Mouse (Mus musculus) hindbrain, embryonic 14.5 days (tissue): ENCODE measurements around the gene Ndc1. TPM values are rescaled to one million over a fixed set of nuclear protein-coding genes. Genes with fewer than 3 reads are reported as not detected.
"Not testable (repeated sequence)": the region's sequence is repeated elsewhere in the genome, so short reads cannot be mapped to it uniquely, and the experiment has no call there.

Experiments used
- ATAC-seq: fragments of 200-750 bp; cut with Nextera tagmentation; 2 replicates; pipeline ENCODE4 v1.8.0; 2017; ENCODE audit warnings: moderate number of reproducible peaks, mild to moderate bottlenecking, moderate TSS enrichment, moderate library complexity; ENCODE audit not compliant: low FRiP score
- DNase-seq: peaks from one replicate; pipeline ENCODE4 v3.0.0-alpha.2; 2015; ENCODE audit warnings: low spot score
- H3K27ac ChIP-seq: fragments of 300-500 bp; sonication (generic); 2 replicates; pipeline ENCODE4 v1.5.1; 2014; ENCODE audit warnings: mild to moderate bottlenecking, moderate library complexity
- H3K27me3 ChIP-seq: fragments of 300-500 bp; sonication (generic); 2 replicates; pipeline ENCODE4 v1.6.1; 2014; ENCODE audit warnings: mild to moderate bottlenecking, low read length, mixed read lengths; ENCODE audit not compliant: control insufficient read depth, insufficient read depth
- H3K36me3 ChIP-seq: fragments of 300-500 bp; sonication (generic); replicated peaks from 2 replicates; pipeline ENCODE4 v1.6.1; 2014; ENCODE audit not compliant: control insufficient read depth, insufficient read depth
- H3K4me1 ChIP-seq: fragments of 300-500 bp; sonication (generic); replicated peaks from 2 replicates; pipeline ENCODE4 v1.6.1; 2014; ENCODE audit warnings: antibody characterized with exemption, low read length, mixed read lengths; ENCODE audit not compliant: control insufficient read depth, insufficient read depth
- H3K4me2 ChIP-seq: fragments of 300-500 bp; sonication (generic); replicated peaks from 2 replicates; pipeline ENCODE4 v1.6.1; 2014; ENCODE audit warnings: mild to moderate bottlenecking, moderate library complexity
- H3K4me3 ChIP-seq: fragments of 300-500 bp; sonication (generic); replicated peaks from 2 replicates; pipeline ENCODE4 v1.5.1; 2014; ENCODE audit warnings: mild to moderate bottlenecking, low read length
- H3K9ac ChIP-seq: fragments of 300-500 bp; sonication (generic); 2 replicates; pipeline ENCODE4 v1.6.1; 2014
- H3K9me3 ChIP-seq: fragments of 300-500 bp; sonication (generic); 2 replicates; pipeline ENCODE4 v1.6.1; 2016; ENCODE audit warnings: low read length; ENCODE audit not compliant: control insufficient read depth
- WGBS: fragments of 180-500 bp; shearing (Covaris S2); extraction: QIAGEN DNeasy Blood & Tissue Kit; methylation state at CpG from one replicate; pipeline ENCODE4 v1.1.7; 2014; 5-methylcytosine and 5-hydroxymethylcytosine counted together
- polyA plus RNA-seq: library from polyadenylated mRNA; unstranded; fragments of >200 nt; fragmentation: Nextera tagmentation; extraction: Ambion mirVana; gene quantifications from 2 replicates; pipeline ENCODE4 v1.2.1, GENCODE M21; 2014

The Ndc1 gene
- polyA plus RNA-seq, 1 experiment from 2014 or later: 22.3 TPM

DNA sequence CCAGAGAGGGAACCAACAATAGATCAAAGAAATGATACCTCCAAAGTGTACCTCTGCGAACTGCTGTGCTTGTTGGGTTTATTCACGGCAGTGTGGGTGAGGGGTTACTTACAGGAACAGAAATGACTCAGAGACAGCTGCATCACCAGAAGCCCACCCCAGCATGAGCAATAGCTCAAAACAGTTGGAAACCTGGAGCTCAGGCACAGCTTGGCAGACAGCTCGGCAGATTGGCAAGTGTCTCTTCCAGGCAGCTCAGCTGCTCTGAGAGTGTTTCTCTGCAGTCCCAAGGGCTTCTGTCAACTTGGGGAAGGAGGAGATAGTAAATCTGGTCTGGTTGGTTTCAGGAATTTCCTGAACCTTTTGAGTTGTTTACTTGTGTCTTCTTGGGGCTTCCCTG is 9.1 kb upstream of the Ndc1 start:
- Histone ChIP-seq H3K9me3 (no peaks in the 10 kb centered on the region), H3K4me1 (no peaks in the 10 kb centered on the region), H3K4me2 (no peak overlapping the region), H3K27ac (no peak overlapping the region), H3K36me3 (peaks cover 7% of the 10 kb centered on the region; the same call in 1 of the 2 replicates), H3K27me3 (no peaks in the 10 kb centered on the region), H3K9ac (no peak overlapping the region), H3K4me3 (no peak overlapping the region)
- ATAC-seq: no peak
- WGBS: 80% methylated on average over 3 of the region's 3 CpGs
- no peak for DNase-seq

DNA sequence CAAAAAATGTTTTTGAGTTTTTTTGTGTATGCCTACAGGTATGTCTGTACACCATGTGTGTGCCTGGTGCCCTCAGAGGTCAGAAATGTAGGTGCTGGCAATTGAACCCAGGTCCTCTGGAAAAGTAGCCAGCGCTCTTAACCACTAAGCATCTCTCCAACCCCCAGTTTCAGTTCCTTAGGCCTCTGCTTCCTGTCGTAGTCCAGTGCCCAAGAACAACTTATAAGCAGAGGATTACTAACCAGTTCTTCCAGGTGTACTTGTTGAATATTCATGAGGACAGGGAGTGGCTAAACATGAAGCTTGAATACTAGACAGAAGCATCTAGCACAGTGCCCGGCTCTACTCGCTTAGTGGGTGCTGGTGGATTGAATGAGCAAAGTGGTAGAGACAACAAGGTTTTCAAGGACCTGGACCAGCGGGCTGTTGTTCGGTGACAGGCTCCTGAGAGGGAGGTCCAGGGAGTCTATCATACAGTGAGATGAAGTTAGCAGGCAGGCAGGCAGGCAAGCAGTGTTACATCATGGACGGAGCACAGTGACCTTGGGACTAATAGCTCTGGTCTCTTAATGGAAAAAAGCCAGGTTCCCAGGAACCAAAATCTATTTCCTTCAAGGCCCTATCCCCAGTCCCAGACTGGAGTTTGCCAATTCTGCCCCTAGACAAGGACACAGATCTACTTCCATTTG is 7.0 kb upstream of the Ndc1 start:
- Histone ChIP-seq H3K4me3 (no peak overlapping the region), H3K27ac (no peak overlapping the region), H3K27me3 (no peaks in the 10 kb centered on the region), H3K36me3 (peaks cover 7% of the 10 kb centered on the region; the same call in 1 of the 2 replicates), H3K4me2 (no peak overlapping the region), H3K4me1 (no peaks in the 10 kb centered on the region), H3K9ac (no peak overlapping the region), H3K9me3 (no peaks in the 10 kb centered on the region)
- no peak for ATAC-seq
- DNase-seq: no peak
- whole genome bisulfite sequencing: 87% methylated on average over 7 of the region's 7 CpGs

DNA sequence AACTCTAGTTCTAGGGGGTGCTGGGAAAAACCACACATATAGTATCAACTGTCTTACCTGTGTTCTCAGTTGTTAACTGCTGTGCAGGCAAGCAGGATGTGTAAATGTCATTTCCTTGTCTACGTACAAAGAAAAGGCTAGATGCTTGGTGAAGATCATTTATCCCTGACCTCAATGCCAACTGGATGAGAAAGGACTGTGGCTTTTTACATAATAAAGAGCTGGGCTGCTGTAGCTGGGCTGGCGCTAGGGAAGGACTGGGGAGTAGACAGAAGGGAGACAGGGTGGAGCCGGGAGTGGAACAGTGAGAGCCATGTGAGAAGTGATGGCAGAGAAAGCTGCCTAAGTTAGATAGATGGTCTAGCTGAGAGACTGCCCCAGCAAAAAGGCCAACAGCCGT is 4.8 kb upstream of the Ndc1 start:
- Histone ChIP-seq H3K4me3 (no peak overlapping the region), H3K4me1 (no peaks in the 10 kb centered on the region), H3K4me2 (no peak overlapping the region), H3K27me3 (no peaks in the 10 kb centered on the region), H3K27ac (no peak overlapping the region), H3K36me3 (peaks cover 7% of the 10 kb centered on the region; the same call in 1 of the 2 replicates), H3K9ac (no peak overlapping the region), H3K9me3 (no peaks in the 10 kb centered on the region)
- DNase-seq (no peak), ATAC-seq (no peak)
- 39% methylated on average over 4 of the region's 4 CpGs for WGBS

DNA sequence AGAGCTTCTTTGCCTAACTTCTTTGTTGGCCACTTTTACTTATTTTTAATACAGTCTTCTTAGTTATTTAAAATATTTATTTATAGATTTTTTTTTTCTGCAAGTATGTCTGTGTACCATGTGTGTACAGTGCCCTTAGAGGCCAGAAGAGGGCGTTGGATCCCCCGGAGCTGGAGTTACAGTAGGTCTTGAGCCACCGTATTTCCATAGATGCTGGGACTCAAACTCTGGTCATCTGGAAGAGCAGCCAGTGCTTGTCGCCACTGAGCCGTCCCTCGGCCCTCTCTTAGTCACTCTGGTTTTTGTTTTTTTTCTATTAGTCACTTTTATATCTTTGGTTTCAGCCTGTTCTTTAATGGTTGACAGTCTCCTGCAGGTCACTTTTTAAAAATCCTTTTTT is 4.0 kb upstream of the Ndc1 start:
- no peak overlapping the region for H3K9ac ChIP-seq
- no peak overlapping the region for H3K27ac ChIP-seq
- no peak overlapping the region for H3K4me2 ChIP-seq
- DNase-seq (no peak), ATAC-seq (no peak)
- peaks cover 4% of the 10 kb centered on the region; the same call in 1 of the 2 replicates for H3K4me1 ChIP-seq
- H3K4me3 ChIP-seq: no peak overlapping the region
- peaks cover 7% of the 10 kb centered on the region; the same call in 1 of the 2 replicates for H3K36me3 ChIP-seq
- H3K9me3 ChIP-seq: no peaks in the 10 kb centered on the region
- H3K27me3 ChIP-seq: no peaks in the 10 kb centered on the region
- 77% methylated on average over 6 of the region's 6 CpGs for WGBS

DNA sequence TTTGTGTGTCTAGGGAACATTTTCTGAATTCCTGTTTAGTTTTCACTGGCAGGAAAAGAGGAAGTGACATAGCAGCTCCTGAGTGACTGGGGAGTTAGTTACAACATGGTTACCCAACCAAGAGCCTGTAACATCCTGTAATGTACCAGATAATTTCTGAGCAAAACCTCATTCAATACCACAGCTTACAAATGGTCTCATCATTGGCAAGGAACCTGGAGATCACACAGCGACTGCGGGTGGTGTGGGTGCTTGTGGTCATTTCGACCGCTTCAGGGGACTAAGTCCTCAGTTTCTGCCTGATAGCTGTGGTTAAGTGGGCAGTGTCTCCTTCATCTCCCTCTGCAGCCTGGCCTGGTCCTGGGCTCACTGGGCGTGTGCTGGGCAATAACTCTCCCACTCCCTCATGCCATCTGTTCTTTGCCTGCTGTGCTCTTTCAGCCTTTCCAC is 3.4 kb upstream of the Ndc1 start:
- H3K27ac ChIP-seq: no peak overlapping the region
- peaks cover 7% of the 10 kb centered on the region; the same call in 1 of the 2 replicates for H3K36me3 ChIP-seq
- DNase-seq: no peak
- peaks cover 7% of the 10 kb centered on the region; the same call in 1 of the 2 replicates for H3K4me1 ChIP-seq
- no peaks in the 10 kb centered on the region for H3K9me3 ChIP-seq
- ATAC-seq: no peak
- no peak overlapping the region for H3K9ac ChIP-seq
- no peak overlapping the region for H3K4me2 ChIP-seq
- H3K4me3 ChIP-seq: no peak overlapping the region
- H3K27me3 ChIP-seq: no peaks in the 10 kb centered on the region
- 88% methylated on average over 5 of the region's 5 CpGs for WGBS

DNA sequence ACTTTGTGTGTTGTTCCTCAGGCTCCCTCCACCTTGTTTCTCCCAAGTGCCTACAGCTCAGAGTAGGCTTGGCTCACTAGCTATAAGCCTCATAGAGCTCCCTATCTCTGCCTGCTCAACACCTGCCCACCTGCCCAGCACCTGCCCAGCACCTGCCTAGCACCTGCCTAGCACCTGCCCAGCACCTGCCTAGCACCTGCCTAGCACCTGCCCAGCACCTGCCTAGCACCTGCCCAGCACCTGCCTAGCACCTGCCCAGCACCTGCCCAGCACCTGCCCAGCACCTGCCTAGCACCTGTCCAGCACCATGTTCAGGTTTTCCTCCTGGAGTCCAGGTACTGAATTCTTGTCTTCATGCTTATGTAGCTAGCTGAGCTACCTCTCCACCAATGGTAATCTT is 1.2 kb upstream of the Ndc1 start:
- not testable (repeated sequence) for H3K9me3 ChIP-seq, ATAC-seq, H3K4me1 ChIP-seq, H3K27ac ChIP-seq, DNase-seq, H3K9ac ChIP-seq, H3K4me2 ChIP-seq, H3K4me3 ChIP-seq, H3K27me3 ChIP-seq
- peaks cover 14% of the 10 kb centered on the region for H3K36me3 ChIP-seq

DNA sequence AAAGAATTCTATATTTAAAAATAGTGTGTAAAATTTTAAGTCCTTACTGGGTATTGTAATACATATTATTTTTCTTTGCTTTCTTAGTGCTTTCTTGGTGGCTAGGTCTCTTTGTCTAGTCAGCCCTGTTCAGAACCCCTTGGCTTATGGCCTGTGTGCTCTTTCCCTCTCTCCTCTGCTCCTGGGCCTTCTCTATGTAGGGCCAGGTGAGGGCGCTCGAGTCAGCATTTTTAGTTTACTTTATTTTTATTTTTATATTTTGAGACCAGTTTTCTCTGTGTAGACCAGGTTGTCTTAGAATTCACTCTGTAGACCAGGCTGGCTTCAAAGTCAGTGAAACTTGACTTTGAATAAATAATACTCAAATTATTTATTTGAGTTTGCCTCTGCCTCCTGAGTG is 4.7 kb downstream of the Ndc1 start:
- Histone ChIP-seq H3K9me3 (no peaks in the 10 kb centered on the region), H3K27ac (no peak overlapping the region), H3K4me3 (no peak overlapping the region), H3K9ac (no peak overlapping the region), H3K36me3 (peaks cover 58% of the 10 kb centered on the region), H3K4me1 (peaks cover 7% of the 10 kb centered on the region; the same call in 1 of the 2 replicates), H3K27me3 (no peaks in the 10 kb centered on the region), H3K4me2 (no peak overlapping the region)
- ATAC-seq (no peak), DNase-seq (no peak)
- WGBS: 79% methylated on average over 2 of the region's 2 CpGs

DNA sequence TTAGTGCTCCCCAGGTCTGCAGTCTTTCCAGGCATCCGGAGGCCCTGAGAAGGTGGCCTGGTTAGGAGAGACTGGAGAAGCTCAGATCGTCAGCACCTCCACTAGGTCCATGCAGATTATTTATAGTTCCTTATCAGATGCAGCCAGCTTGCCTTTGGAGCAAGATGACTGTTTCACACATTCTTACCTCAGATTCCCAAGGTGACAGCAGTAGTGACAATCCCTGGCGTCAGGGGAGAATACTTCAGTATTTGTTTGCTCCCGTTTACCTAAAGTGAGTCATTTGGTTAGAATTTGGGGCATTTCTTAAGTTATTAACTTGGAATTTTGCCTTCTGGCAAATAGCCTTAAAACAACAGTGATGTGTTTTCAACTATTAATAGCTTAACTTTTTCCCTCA is 7.1 kb downstream of the Ndc1 start:
- H3K4me2 ChIP-seq: no peak overlapping the region
- H3K4me3 ChIP-seq: no peak overlapping the region
- ATAC-seq (no peak), DNase-seq (no peak)
- WGBS: 91% methylated on average over 4 of the region's 4 CpGs
- H3K27me3 ChIP-seq: no peaks in the 10 kb centered on the region
- no peak overlapping the region for H3K27ac ChIP-seq
- no peaks in the 10 kb centered on the region for H3K9me3 ChIP-seq
- H3K36me3 ChIP-seq: peaks cover 57% of the 10 kb centered on the region
- H3K9ac ChIP-seq: no peak overlapping the region
- H3K4me1 ChIP-seq: no peaks in the 10 kb centered on the region

DNA sequence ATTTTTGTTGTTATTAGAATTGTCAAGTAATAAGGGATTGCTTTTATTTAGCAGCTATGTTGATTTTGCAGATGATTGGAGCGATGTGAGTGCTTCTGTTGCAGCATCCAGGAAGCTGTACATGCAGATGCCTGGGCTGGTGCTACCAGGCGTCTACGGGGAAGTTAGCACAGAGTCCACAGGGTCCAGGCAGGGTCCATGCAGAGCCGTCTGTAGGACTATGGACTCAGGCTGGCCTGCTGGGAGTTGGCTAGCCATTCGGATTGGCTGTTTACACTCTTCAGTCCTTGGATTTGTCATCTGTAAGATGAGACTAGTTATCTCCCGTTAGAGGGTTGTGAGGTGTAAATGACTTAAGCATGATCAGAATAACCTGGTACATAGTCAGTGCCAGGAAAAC is 11.4 kb downstream of the Ndc1 start:
- 90% methylated on average over 6 of the region's 6 CpGs for WGBS
- H3K4me2 ChIP-seq: no peak overlapping the region
- H3K4me1 ChIP-seq: no peaks in the 10 kb centered on the region
- H3K9ac ChIP-seq: no peak overlapping the region
- H3K9me3 ChIP-seq: no peaks in the 10 kb centered on the region
- no peak overlapping the region for H3K4me3 ChIP-seq
- no peak overlapping the region for H3K27ac ChIP-seq
- peaks cover 48% of the 10 kb centered on the region for H3K36me3 ChIP-seq
- no peak for DNase-seq
- ATAC-seq: no peak
- H3K27me3 ChIP-seq: no peaks in the 10 kb centered on the region

DNA sequence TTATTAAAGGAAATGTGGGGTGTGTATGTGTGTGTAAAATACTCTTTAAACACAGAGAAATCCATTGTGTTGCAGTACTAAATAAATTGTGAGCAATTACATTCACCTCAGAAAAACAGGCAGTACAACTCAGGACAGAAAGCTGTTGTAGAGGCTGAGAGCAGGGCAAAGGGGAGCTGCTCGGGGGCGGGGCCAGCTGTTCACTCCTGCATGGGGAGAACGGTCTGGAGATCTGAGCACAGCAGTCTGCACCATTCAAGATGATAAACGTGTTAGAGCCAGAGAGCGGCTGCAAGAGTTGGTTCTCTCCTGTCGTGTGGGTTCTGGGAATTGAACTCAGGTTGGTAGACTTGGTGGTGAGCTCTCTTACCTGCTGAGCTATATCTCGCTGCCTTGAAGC is 13.3 kb downstream of the Ndc1 start:
- Histone ChIP-seq H3K27me3 (no peaks in the 10 kb centered on the region), H3K4me3 (no peak overlapping the region), H3K36me3 (peaks cover 43% of the 10 kb centered on the region), H3K4me2 (no peak overlapping the region), H3K9ac (no peak overlapping the region), H3K27ac (no peak overlapping the region), H3K4me1 (no peaks in the 10 kb centered on the region), H3K9me3 (no peaks in the 10 kb centered on the region)
- DNase-seq: no peak
- no peak for ATAC-seq
- 82% methylated on average over 7 of the region's 7 CpGs for WGBS
